Mouse (Mus musculus) kidney, adult 11 months (tissue): Measurements from ENCODE around the gene Galnt2.

Experiments
- DNase-seq: peaks from one replicate; pipeline ENCODE4 v3.0.0; 2022

The Galnt2 gene

GRCm38 (mm10) chr8:124273606-124274218 lies 42.5 kb downstream of the Galnt2 start:
- DNase-seq: no peak

GRCm38 (mm10) chr8:124274441-124275120 lies 43.4 kb downstream of the Galnt2 start:
- no peak for DNase-seq

GRCm38 (mm10) chr8:124275377-124276071 lies 44.3 kb downstream of the Galnt2 start:
- no peak for DNase-seq

GRCm38 (mm10) chr8:124277951-124278910 lies 47.0 kb downstream of the Galnt2 start:
- no peak for DNase-seq

GRCm38 (mm10) chr8:124278956-124279689 lies 47.9 kb downstream of the Galnt2 start:
- DNase-seq: peak; percentile 33

- no peak for DNase-seq
Observed at GRCm38 (mm10) chr8:124279690-124279985, 48.4 kb downstream of the Galnt2 start.

- DNase-seq: no peak
Observed at GRCm38 (mm10) chr8:124281700-124282541, 50.7 kb downstream of the Galnt2 start.

- DNase-seq: no peak
Observed at GRCm38 (mm10) chr8:124282878-124283630, 51.9 kb downstream of the Galnt2 start.

GRCm38 (mm10) chr8:124283644-124284332 lies 52.6 kb downstream of the Galnt2 start:
- DNase-seq: no peak

- DNase-seq: no peak
Observed at GRCm38 (mm10) chr8:124284333-124284711, 53.1 kb downstream of the Galnt2 start.

GRCm38 (mm10) chr8:124284984-124285576 lies 53.9 kb downstream of the Galnt2 start:
- DNase-seq: peak; percentile 78

GRCm38 (mm10) chr8:124286461-124287124 lies 55.4 kb downstream of the Galnt2 start:
- DNase-seq: no peak

GRCm38 (mm10) chr8:124288215-124288864 lies 57.1 kb downstream of the Galnt2 start:
- DNase-seq: no peak

- no peak for DNase-seq
Observed at GRCm38 (mm10) chr8:124289481-124290050, 58.4 kb downstream of the Galnt2 start.

GRCm38 (mm10) chr8:124290911-124291691 lies 59.9 kb downstream of the Galnt2 start:
- DNase-seq: no peak

GRCm38 (mm10) chr8:124291693-124292092 lies 60.5 kb downstream of the Galnt2 start:
- no peak for DNase-seq

GRCm38 (mm10) chr8:124292965-124293364 lies 61.8 kb downstream of the Galnt2 start:
- no peak for DNase-seq
